Mouse (Mus musculus): ENCODE data around the gene Gpr39.

- TF ChIP-seq POLR2A (IDR thresholded peaks at IDR 0.05; ENCODE audit: borderline replicate concordance, extremely low read depth, low read depth, low read length): no peak
- TF ChIP-seq CTCF (IDR thresholded peaks at IDR 0.05; ENCODE audit: insufficient read depth, low read length): no peak
These were observed 24.4 kb downstream of the Gpr39 start for GRCm38 (mm10) chr1:125701101-125701590.

Data from lung, adult 2 months (tissue).